ENCODE assay signal across 12 mouse cellular contexts in the genomic region with DNA sequence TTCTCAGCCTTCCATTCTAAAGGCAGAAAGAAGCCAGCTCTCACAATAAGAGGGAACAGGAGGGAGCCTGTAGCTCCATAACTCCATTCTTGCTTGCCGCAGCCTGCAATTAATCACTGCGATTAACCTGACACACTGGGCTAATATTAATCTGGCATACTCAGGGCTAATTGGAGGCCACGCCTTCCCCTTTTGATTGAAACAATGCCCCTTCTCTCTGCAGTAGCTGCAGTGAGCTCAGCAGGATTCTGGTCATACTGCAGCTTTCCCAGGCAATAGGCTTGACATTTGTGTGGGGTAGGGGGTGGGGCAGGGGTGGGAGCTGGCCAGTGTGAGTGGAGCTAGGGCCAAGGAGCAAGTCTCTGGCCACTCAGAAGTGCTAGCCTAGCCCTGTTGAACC.
DNase-seq lines count a peak whose midpoint lies in the region; ATAC-seq lines count a peak whose summit lies in the region.
"Had no signal": no experiment of that assay in that cellular context is flagged by ENCODE, and none has a peak within 500 bp of the region (broad histone marks: within the 10 kb centered on the region; RNA-seq: fewer than 3 reads in every experiment).

No protein-coding gene starts in this region.

- peaks cover 18% of the 10 kb centered on the region for H3K4me1 ChIP-seq in heart, embryonic 12.5 days (replicated peaks)
- peaks cover 22% of the 10 kb centered on the region for H3K4me1 ChIP-seq in forebrain, embryonic 13.5 days
- H3K4me1 ChIP-seq in intestine, embryonic 16.5 days (ENCODE audit: control insufficient read depth, insufficient read depth, low read length), result no peaks in the 10 kb centered on the region

- H3K27me3 ChIP-seq in heart, embryonic 12.5 days (replicated peaks), result no peaks in the 10 kb centered on the region; the same call in 1 of the 2 replicates
- H3K27me3 ChIP-seq in forebrain, embryonic 13.5 days, result no peaks in the 10 kb centered on the region
- H3K27me3 ChIP-seq in intestine, embryonic 16.5 days (replicated peaks; ENCODE audit: control insufficient read depth, insufficient read depth, low read length), result no peaks in the 10 kb centered on the region
- H3K27me3 ChIP-seq: limb, embryonic 12.5 days had no signal

- no peak overlapping the region for H3K4me3 ChIP-seq in heart, embryonic 12.5 days
- no peak overlapping the region for H3K4me3 ChIP-seq in forebrain, embryonic 13.5 days
- no peak overlapping the region for H3K4me3 ChIP-seq in intestine, embryonic 16.5 days (ENCODE audit: low read length)
- H3K4me3 ChIP-seq: limb, embryonic 12.5 days had no signal

- 73% methylated on average over 3 of the region's 3 CpGs for WGBS in heart, embryonic 12.5 days
- WGBS in forebrain, embryonic 13.5 days, result 0% methylated on average over 3 of the region's 3 CpGs
- WGBS in intestine, embryonic 16.5 days, result 58% methylated on average over 3 of the region's 3 CpGs

- H3K27ac ChIP-seq in heart, embryonic 12.5 days (ENCODE audit: poor library complexity, severe bottlenecking), result peak overlapping the region; percentile 6; the same call in 1 of the 2 replicates
- H3K27ac ChIP-seq in forebrain, embryonic 13.5 days, result peak overlapping the region; percentile 21; the same call in 1 of the 2 replicates
- no peak overlapping the region for H3K27ac ChIP-seq in intestine, embryonic 16.5 days (ENCODE audit: low read length)

- no peak for DNase-seq in heart, postnatal 14 days
- peak; percentile 26 for DNase-seq in brain, adult 2 months (ENCODE audit: low read depth, low spot score)
- no peak for DNase-seq in adrenal gland, adult 18-20 months (ENCODE audit: low spot score in 2 of 2)
- DNase-seq in right cerebral cortex, postnatal 4 days, result no peak
- DNase-seq: gastrocnemius, postnatal 36 days; kidney, adult 2 months had no signal

- intact Hi-C loops in heart, postnatal 14 days (cut with DNase I), result no loop called here

- H3K9ac ChIP-seq in heart, embryonic 12.5 days, result no peak overlapping the region
- H3K9ac ChIP-seq in forebrain, embryonic 13.5 days, result no peak overlapping the region
- H3K9ac ChIP-seq in intestine, embryonic 16.5 days (ENCODE audit: low read depth, low read length), result no peak overlapping the region
- H3K9ac ChIP-seq: limb, embryonic 12.5 days had no signal

- no peaks in the 10 kb centered on the region for H3K9me3 ChIP-seq in heart, embryonic 12.5 days (replicated peaks)
- no peaks in the 10 kb centered on the region for H3K9me3 ChIP-seq in forebrain, embryonic 13.5 days (replicated peaks)
- H3K9me3 ChIP-seq in intestine, embryonic 16.5 days (ENCODE audit: control insufficient read depth, low read length), result no peaks in the 10 kb centered on the region
- H3K9me3 ChIP-seq: limb, embryonic 12.5 days had no signal

- H3K4me2 ChIP-seq in heart, embryonic 12.5 days, result no peak overlapping the region
- no peak overlapping the region for H3K4me2 ChIP-seq in forebrain, embryonic 13.5 days
- no peak overlapping the region for H3K4me2 ChIP-seq in intestine, embryonic 16.5 days (ENCODE audit: low read depth, low read length)
- H3K4me2 ChIP-seq: limb, embryonic 12.5 days had no signal

- 0 out of 2 replicates have a peak, but pooled peaks have one; percentile 56 for ATAC-seq in heart, embryonic 12.5 days (ENCODE audit: insufficient number of reproducible peaks, low FRiP score)
- peak; percentile 73 for ATAC-seq in forebrain, embryonic 13.5 days
- ATAC-seq in intestine, embryonic 16.5 days, result peak; percentile 56; the same call in 1 of the 2 replicates
- ATAC-seq in CD4-positive, CD25-positive, alpha-beta regulatory T cell, adult 4 months, result no peak
- ATAC-seq: lung, postnatal 0 days had no signal

- no peaks in the 10 kb centered on the region for H3K36me3 ChIP-seq in heart, embryonic 12.5 days
- H3K36me3 ChIP-seq in forebrain, embryonic 13.5 days (ENCODE audit: poor library complexity, severe bottlenecking), result no peaks in the 10 kb centered on the region
- no peaks in the 10 kb centered on the region for H3K36me3 ChIP-seq in intestine, embryonic 16.5 days (ENCODE audit: control insufficient read depth, insufficient read depth, low read length)
- H3K36me3 ChIP-seq: limb, embryonic 12.5 days had no signal
